Mouse (Mus musculus) heart, adult 9 months (tissue): ENCODE results near the gene Fam234b.

ENCODE experiments used
- DNase-seq, 2 experiments: peaks; one replicate each; pipeline ENCODE4 v3.0.0; 2022; ENCODE audit warnings: low spot score in 2 of 2

Fam234b gene

GRCm38 (mm10) chr6:135223786-135224416 is 26.1 kb downstream of the Fam234b start:
- DNase-seq = no peak

GRCm38 (mm10) chr6:135228465-135228941 is 30.7 kb downstream of the Fam234b start:
- DNase-seq = peak in 1 of 2 experiments; percentile 25

DNA sequence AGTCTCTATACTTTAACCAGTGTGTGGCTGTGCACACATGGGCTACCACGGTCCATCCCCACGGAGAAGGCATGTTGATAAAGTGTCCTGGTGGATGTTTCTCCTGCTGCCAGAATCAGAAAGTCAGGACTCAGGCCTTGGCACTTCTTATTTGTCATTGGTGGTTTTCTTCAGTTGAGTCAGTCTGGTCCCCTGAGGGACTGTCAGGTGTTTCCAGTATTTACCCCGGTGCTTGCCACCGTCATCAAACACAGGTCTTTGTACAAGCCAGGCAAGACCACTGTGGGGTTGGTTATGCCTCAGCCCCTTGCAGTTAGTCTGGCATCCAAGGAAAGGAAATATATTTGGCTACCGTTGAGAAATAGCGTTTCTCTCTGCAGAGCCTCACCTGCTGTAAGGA is 32.8 kb downstream of the Fam234b start:
- no peak for DNase-seq

GRCm38 (mm10) chr6:135232443-135233182 is 34.8 kb downstream of the Fam234b start:
- no peak for DNase-seq

DNA sequence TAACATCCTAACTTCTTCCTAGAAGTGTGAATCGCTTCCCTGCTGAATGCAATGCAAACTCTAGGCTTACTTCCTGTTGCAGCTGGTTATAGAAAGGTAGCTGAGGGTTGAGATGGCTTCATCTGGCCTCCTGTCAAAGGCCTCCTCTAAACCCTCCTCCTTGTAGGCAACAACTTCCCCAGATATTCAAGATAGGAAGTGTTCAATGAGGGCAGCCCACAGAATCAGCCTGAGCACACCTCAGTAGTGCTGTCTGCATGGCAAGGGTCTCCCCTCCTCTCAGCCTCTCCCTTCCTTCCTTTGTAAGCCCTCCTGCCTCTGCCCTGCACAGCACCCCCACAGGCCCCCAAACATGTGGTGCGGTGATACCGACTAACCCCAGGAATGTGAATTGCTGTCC is 38.0 kb downstream of the Fam234b start:
- DNase-seq = no peak

DNA sequence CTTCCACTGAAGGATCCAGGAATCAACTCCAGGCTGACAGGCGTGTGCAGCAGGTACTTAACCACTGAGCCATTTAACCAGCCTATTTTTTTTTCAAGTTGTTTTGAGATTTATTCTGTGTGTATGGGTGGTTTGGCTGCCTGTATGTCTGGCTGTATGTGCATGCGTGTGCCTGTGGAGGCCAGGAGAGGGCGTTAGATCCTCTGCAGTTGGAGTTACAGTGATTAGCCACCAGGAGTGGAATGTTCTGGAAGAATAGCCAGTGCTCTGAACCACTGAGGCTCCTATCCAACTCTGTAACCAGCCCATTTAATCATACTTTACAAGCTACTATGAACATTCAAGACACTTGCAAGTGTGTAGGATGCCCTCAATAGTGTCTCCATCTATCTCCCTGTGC is 38.8 kb downstream of the Fam234b start:
- DNase-seq = no peak

GRCm38 (mm10) chr6:135237326-135237725 is 39.5 kb downstream of the Fam234b start:
- no peak for DNase-seq

- DNase-seq = no peak
Measured at GRCm38 (mm10) chr6:135238211-135238610, 40.4 kb downstream of the Fam234b start.

DNA sequence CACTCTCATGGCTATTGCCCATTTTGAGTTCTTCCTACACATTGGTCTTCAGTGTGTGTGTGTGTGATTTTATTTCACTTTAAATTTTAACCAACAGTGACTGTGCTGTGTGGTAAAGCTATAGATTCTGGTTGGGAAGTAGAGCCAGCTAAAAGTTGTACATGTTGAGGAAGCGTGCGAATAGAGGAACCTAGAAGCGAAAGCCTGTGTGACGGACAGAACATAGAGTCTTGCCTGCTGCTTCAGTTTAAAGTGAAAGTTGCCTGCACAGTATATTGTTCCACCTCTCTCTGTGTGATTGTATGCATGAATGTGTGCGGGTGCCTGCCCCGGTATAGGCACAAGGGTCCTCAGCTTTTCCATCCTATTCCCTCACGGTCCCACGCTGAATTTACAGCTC is 42.6 kb downstream of the Fam234b start:
- no peak for DNase-seq

GRCm38 (mm10) chr6:135245586-135245985 is 47.8 kb downstream of the Fam234b start:
- DNase-seq = no peak

GRCm38 (mm10) chr6:135247861-135248260 is 50.1 kb downstream of the Fam234b start:
- no peak for DNase-seq

GRCm38 (mm10) chr6:135249846-135250531 is 52.2 kb downstream of the Fam234b start:
- DNase-seq = peak; percentile 74 to 81

GRCm38 (mm10) chr6:135250926-135251699 is 53.3 kb downstream of the Fam234b start:
- DNase-seq = no peak

- DNase-seq = peak in 1 of 2 experiments; percentile 11
Measured at GRCm38 (mm10) chr6:135251849-135252727, 54.3 kb downstream of the Fam234b start.

DNA sequence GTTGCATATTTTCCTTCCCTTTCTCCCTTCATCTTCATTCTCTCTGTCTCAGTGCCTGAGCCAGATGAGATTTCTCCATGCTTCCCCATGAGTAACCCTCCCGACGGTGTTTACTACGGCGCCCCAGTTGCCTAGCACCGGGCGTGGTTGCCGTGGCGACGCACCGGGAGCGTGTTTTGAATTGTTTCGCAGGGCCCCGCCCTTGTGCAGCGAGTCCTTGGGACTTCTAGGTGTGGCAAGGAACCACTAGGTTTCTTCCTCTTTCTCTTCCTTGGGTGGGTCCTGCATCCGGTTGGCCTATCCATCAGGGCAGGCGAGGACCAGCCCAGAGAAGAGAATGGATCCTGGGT is 54.9 kb downstream of the Fam234b start:
- peak; percentile 87 to 88 for DNase-seq

DNA sequence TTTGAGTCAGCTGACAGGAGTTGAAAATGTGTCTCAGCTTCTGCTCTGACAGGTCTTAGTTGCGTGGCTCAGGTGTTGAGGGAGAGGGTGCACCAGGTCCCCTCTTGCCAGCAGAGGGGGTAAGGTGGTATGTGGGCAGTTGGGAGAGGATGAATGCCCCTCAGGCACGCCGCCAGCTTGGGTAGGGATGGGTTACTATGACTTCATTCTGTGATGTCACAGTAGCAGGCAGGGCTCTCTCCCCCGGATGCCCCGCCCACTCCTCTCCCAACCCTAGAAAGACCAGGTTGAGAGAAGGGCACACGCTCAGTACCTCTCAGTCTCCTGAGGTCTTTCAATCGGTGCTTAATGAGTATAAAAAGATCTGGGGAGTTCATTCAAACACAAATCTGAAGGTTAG is 56.4 kb downstream of the Fam234b start, which contains the start of gene Gsg1:
Gsg1 (minus strand) TSS at position 199 of the 400 bp plus-strand sequence.
- DNase-seq = no peak

DNA sequence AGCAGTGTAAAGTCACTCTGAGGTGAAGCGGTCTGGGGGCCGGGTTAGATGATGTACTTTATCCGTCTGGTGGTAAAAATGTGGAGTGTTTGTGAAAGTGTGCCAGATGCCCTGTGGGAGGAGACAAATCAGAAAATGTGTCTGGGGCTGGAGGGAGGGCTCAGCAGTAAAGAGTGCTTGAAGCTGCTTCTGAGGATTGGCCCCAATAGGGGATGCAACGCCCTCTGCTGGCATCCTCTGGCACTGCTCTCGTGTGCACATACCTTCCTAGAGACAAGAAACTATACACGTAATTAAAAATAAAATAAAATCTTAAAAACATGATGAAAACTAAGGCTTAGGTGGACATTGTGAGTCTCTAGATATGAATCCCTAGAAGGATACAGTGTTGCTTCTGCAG is 62.7 kb downstream of the Fam234b start:
- no peak for DNase-seq

DNA sequence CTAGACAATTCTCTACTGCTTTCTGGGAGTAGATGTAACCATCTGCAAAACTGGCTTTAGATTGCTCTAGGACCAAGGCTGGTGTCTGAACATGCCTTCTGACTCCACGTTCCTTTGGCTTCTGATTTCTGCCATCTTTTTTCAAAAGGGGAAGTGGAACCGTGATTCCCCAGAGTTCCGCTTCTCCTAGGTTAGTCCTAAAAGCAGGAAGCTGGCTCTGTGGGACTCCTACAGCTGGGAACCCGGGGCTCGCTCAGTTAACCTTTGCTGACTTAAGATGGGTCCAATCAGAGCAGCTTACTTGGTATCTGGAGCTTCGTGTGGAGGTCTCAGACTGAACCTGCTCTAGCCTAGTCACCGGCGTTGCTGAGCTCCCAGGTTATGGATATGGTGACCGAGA is 63.3 kb downstream of the Fam234b start:
- DNase-seq = no peak

GRCm38 (mm10) chr6:135262565-135262964 is 64.8 kb downstream of the Fam234b start:
- no peak for DNase-seq

DNA sequence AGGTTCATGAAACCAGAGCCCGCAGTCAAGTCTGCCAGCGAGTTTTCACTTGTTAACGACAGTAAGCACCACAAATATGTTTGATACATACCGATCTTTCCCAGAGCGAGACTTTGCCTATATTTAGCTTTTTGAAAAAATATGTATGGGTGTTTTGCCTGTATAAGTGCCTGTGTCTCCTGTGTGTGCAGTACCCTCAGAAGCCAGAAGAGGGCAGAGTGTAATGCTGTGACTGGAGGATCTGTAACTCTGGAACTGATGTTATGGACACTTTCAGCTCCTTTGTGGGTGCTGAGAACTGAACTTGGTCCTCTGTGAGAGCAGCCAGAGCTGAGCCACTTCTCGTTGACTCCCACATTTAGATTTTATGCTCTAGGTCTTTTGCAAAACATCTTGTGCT is 66.4 kb downstream of the Fam234b start:
- DNase-seq = no peak

- no peak for DNase-seq
Measured at GRCm38 (mm10) chr6:135266056-135266455, 68.3 kb downstream of the Fam234b start.
